Mouse (Mus musculus): Measurements from ENCODE around the gene Papolg.

DNA sequence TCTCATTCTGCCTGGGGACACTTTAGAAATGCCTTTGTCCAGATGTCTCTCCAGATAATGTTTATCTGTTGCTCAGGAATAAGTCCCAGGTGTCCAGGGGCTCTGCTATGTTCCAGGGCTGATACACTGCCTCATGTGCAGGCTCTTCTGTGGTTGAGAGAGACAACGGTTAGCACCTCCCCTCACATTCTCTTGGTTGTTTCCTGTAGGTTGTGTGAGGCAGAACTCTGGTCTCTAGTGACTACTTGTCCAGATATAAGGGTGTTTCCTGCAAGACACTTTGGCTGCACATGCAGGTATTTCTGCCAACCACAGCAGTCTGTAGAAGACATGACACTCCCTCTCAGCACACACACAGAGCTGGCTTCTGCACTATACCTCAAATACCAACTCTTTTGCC, 76.3 kb downstream of the Papolg start:
- TF ChIP-seq CTCF (conservative IDR thresholded peaks at IDR 0.05; ENCODE audit: insufficient read depth, insufficient read length, low read depth, low read length) (no peak), POLR2A (IDR thresholded peaks at IDR 0.05; ENCODE audit: low read depth, low read length) (no peak)
